Mouse (Mus musculus) spleen, postnatal 4 days (tissue): ENCODE data around the gene 1700034J05Rik.

Experiments
- DNase-seq, 2 experiments: peaks; one replicate each; pipeline ENCODE4 v3.0.0; 2022; ENCODE audit warnings: low spot score in 2 of 2

Gene 1700034J05Rik

GRCm38 (mm10) chr6:146963396-146964150, 9.4 kb upstream of the 1700034J05Rik start:
- no peak for DNase-seq

DNA sequence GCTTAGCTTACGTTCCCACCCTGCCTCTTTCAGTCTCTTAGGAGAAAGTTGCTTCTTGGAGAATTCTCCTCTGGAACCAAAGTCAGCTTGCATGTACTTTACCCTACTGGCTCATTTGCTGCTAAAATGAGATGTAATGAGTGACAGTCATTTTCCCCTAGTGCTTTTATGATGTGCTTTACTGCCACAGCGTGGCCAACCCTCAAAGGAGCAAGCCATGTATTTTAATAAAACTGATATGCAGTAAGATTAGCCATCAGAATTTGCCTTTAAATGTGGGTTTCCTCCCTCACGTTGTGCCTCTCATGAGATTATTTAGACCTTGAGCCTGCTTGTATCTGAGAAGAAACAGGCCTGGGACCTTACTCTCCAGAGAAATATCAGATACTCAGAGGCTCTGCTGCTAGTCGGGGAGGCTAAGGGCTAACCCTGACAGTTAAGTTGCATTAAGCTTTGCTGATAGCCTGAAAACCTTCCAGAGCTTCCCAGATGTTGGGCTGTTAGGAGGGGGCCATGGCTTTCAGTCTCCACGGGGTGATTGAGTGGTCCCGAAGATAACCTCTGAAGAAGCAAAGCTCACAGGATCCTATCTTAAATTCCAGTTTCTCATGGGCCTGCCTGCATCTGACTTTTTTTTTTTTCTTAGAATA, 7.7 kb upstream of the 1700034J05Rik start:
- DNase-seq, result no peak

DNA sequence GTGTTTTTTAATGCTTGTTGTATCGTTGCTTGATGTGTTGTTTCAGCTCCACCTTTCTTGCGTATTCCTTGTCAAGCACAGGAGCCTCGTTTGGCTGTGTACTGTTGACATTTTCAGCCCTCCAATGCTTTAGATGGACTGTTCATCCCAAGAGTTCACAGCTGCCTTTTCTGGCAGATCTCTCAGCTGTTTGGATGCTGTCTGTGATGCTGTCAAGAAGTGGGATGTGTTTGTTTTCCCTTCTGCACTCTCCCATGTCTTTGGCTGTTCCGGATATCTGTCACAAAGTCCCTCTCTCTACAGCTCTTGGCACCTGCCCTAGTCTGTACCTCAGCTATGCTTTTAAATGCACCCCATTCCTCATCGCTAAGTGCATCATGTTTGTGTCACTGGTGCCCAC, 6.7 kb upstream of the 1700034J05Rik start:
- DNase-seq, result no peak

GRCm38 (mm10) chr6:146959908-146960680, 5.9 kb upstream of the 1700034J05Rik start:
- no peak for DNase-seq

GRCm38 (mm10) chr6:146958694-146959093, 4.5 kb upstream of the 1700034J05Rik start:
- DNase-seq, result no peak

DNA sequence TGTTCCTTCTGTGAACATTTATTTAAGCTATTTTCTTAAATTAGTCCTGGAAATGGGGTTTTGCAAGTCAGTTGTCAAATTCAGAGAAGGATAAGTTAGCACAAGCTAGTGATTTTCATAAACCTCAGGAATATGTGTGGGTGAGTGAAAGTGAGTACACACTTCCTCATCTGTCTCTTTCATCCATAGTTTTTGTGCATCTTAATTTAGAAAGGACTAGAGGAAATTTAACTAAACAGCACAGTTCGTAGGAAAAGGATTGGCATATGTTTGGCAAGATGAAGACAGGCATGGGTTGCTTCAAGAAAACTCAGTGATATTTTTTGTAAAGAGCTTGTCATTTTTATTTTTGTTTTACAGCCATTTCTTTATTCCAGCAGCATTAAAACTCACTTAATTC, 2.7 kb upstream of the 1700034J05Rik start:
- no peak for DNase-seq

DNA sequence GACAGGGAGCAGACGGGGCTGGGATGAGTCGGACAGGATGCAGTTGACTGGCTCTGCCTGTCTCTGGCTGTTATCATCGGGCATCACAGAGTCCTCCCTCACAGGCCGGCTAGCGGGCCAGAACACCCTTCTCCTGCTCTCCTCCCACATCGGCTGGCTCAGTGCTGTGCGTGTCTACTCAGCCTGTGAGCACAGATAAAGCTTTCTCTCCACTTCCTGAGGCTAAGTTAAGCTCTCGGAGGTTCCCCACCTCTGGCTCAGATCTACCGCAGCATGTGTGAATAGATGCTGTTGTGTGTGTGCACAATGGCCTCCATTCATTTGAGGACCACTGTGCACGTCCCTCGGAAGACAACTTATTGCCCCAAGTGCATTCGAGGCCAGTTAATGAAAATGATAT, 1.7 kb upstream of the 1700034J05Rik start:
- DNase-seq, result peak; percentile 41 to 66

DNA sequence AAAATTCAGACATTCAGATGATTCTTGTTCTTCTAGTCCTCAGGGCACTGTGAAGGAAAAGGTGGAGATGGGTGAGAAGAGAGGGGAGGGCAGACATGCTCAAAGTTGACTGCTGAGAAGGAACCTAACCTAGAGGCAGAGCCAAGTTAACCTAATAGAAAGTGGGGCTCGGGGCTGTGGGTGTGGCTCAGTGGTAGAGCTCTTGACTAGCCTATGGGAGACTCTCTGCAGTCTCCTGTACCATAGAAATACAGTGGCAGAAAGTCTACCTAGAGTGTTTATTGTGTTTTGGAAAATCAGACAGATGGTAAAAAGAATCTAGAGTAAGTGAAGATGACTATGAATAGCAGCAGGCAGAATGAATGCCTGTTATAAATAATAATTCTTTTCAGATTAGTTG, 1.3 kb upstream of the 1700034J05Rik start:
- DNase-seq, result no peak

GRCm38 (mm10) chr6:146950454-146950832, 3.8 kb downstream of the 1700034J05Rik start:
- DNase-seq, result no peak

GRCm38 (mm10) chr6:146949682-146950453, 4.4 kb downstream of the 1700034J05Rik start:
- DNase-seq, result no peak

- DNase-seq, result no peak
These were observed 7.0 kb downstream of the 1700034J05Rik start for GRCm38 (mm10) chr6:146947186-146947585.

DNA sequence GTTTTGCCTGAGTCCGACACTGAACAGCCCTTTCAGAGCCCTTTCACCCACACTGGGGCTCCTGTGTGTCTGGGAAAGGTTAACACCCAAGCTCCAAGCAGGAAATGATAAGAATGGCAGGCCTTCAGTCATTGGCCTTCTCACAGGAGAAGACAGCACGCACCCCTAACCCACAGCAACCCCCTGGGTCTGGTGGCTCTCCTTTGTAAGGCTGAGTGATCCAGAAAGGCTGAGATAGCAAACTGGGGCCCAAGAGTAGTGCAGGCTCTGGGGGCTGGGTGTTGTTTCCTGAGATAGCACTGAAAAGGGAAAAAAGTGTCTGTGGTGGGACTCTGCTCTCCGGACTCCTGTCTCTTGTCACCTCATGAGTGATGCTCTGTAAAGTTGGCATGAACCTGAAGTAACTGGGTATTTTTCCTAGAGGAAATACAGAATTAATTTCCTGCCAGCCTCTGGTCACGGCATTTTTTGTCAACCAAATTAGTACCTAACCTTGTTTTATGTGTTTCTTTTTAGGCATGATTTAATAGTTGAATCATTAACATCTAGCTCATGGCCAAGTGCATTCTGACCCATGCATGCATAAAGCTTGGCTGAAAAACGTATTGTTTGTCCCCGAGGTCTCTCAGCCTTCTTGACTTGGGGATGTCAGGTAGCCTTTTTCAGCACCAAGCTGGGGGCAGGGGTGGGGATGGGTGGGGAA, 7.7 kb downstream of the 1700034J05Rik start:
- DNase-seq, result no peak

DNA sequence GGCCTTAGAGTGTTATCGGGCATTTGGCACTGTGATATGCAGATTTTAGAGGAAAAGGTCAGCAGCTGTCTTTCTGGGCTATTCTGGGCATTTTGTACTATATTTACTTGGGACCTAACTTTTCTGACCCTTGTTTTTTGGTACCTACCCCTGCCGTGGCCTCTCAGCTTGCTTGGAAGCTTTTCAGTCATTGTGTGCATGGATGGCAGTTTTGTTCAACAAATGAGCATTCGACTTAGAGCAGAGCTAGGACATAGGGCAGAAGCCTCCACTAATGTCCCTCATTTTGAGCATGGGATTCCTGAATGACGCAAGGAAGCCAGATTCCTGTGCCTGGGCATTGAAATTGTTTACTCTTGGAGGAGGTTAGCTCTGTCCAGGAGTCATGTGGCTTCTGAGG, 9.4 kb downstream of the 1700034J05Rik start:
- no peak for DNase-seq

DNA sequence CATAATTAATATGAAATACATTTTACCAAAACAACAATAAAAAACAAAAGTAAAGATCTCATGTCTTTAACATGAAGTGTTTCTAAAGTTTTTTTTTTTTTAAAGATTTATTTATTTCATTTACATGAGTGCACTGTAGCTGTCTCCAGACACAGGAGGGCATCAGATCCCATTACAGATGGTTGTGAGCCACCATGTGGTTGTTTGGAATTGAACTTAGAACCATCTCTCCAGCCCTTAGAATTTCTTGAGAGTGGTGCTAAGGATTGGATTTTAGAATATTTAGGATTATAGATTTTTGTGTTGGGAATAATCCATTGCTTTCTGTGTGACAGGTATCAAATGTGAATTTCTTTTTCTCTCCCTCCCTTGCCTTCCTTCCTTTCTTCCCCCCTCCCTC, 10.2 kb downstream of the 1700034J05Rik start:
- DNase-seq, result no peak

DNA sequence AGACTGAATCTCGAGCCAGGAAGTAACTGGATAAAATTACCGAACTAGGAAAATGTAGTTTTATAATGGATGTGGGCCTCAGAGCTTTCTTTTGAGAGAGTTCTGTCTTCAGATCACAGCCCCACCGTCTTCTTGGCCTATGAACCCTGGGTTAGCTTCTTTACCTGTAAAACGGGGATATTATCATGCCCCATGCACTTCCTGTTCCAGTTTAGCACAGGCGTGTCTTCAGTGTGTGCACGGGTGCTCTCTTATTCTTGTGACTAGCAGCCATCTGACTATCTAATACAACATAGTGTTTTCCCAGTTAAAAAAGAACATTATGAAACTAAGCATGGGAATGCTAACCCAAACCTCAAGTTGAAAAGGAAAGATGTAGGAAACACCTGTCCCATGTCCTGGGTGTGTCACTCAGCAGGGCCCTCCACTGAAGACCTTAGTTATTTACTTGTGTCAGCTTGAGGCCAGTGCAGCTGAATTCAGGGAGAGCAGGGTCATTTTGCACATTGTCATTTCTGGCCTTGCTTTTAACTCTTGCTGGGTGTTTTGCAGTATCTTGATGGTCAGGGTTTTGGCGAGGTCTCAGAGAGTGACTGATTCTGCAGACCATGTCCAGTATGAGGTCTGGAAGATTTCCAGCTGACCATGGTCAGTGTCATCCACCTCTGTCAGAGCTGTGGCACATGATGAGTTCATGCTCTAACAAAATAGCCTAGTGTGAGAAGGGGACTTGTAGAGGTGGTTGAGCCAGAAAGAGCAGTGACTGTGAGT, 12.5 kb downstream of the 1700034J05Rik start:
- no peak for DNase-seq

DNA sequence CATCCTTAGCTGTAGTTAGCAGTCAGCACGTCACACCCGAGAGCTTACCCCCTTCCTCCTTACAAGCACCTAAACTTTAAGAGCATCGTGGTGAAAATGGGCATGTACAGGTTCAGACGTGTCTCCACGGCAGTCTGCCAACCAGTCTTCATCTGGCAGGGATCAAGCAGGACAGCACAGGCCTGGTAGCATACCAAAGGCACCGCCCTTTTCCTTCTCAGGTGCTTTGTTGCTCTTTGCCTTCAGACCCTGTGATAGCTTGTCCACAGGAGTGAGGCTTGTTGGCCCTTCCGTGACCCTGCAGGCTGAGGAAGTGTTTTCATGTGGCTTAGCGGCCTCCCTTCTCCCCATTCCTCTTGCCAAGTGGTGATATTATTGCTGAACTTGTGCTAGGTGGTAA, 15.2 kb downstream of the 1700034J05Rik start:
- DNase-seq, result no peak

GRCm38 (mm10) chr6:146935957-146936356, 18.3 kb downstream of the 1700034J05Rik start:
- DNase-seq, result no peak

DNA sequence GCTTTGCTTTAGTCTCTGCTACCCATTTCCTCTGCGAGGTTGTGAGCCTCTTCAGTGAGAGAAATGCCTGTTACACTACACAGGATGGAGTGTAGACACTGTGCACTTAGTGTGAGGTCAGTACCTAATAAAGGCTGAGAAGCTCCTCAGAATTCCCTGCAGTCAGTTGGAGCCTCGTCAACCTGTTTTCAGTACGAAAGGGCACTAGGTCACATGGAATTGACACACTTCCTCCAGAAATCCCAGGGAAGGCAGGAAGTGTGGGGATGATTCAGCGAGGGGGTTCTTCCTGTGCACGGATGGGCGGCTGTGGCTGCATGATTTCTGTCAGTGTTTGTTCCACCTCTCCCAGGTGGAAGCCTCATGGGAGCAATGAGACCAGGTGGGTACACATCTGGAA, 21.1 kb downstream of the 1700034J05Rik start:
- no peak for DNase-seq

GRCm38 (mm10) chr6:146929031-146929430, 25.2 kb downstream of the 1700034J05Rik start:
- DNase-seq, result no peak

DNA sequence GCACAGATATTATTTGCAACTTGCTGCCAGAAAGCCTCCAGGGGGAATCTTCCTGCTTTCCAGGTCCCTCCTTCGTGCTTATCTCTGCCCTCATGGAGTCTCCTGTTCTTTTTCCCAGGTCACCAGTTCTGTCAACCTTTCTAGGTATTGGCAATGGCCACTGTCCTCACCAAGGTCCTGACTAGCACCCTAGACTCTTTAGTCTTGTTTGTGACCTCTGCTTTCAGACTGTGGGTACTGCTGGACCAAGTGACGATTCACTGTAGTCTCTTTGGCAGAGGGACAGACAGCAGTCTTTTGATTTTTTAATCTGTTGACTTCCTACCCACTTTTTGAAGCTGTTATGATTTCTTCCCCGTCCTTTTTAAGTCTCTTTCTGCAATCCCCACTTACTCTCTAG, 26.1 kb downstream of the 1700034J05Rik start:
- DNase-seq, result no peak
